In genomic region chr7:99858813-99859585, GRCm38 (mm10) we compare ENCODE assay signal across 8 mouse cellular contexts. TPM values are rescaled to one million over a fixed set of nuclear protein-coding genes. Genes with fewer than 3 reads are reported as not detected.
DNase-seq lines count a peak whose midpoint lies in the region; ATAC-seq and TF ChIP-seq lines count a peak whose summit lies in the region.

TSS of gene Xrra1 (plus strand) at chr7:99859116.

- peak; percentile 85 for TF ChIP-seq POLR2A in ES-Bruce4 (IDR thresholded peaks at IDR 0.05; ENCODE audit: insufficient read depth, low read length)

- peaks cover 11% of the 10 kb centered on the region for H3K36me3 ChIP-seq in ES-Bruce4 (ENCODE audit: control insufficient read depth, insufficient read depth, low read length, poor library complexity, severe bottlenecking)
- peaks cover 17% of the 10 kb centered on the region for H3K36me3 ChIP-seq in forebrain, embryonic 13.5 days (ENCODE audit: poor library complexity, severe bottlenecking)
- H3K36me3 ChIP-seq in liver, postnatal 0 days (replicated peaks; ENCODE audit: insufficient read depth, low read length), result peaks cover 5% of the 10 kb centered on the region
- 0 out of 2 replicates have a peak, but pooled peaks cover 6% of the 10 kb centered on the region for H3K36me3 ChIP-seq in neural tube, embryonic 14.5 days (ENCODE audit: control insufficient read depth, insufficient read depth, low read length)

- no peak for TF ChIP-seq EP300 in ES-Bruce4 (IDR thresholded peaks at IDR 0.05; ENCODE audit: insufficient read depth, low read depth, low read length)
- no peak for TF ChIP-seq EP300 in liver, postnatal 0 days (IDR thresholded peaks at IDR 0.05; ENCODE audit: low read depth)

- peak; percentile 98 for DNase-seq in heart, postnatal 10 days
- DNase-seq in large intestine, adult 2 months (ENCODE audit: low read depth, low spot score), result peak; percentile 97
- DNase-seq in liver, postnatal 0 days, result peak; percentile 96
- DNase-seq in testis, postnatal 10 days (ENCODE audit: low spot score), result peak; percentile 94

- H3K9me3 ChIP-seq in ES-Bruce4 (replicated peaks; ENCODE audit: control insufficient read depth, insufficient read depth, low read length, poor library complexity, severe bottlenecking), result no peaks in the 10 kb centered on the region
- H3K9me3 ChIP-seq in forebrain, embryonic 13.5 days (replicated peaks), result no peaks in the 10 kb centered on the region
- H3K9me3 ChIP-seq in liver, postnatal 0 days (ENCODE audit: low read length), result no peaks in the 10 kb centered on the region
- H3K9me3 ChIP-seq in neural tube, embryonic 14.5 days (ENCODE audit: control insufficient read depth, low read length), result no peaks in the 10 kb centered on the region

- peak within 1 kb of the TSS; percentile 99 for H3K4me3 ChIP-seq in ES-Bruce4 (ENCODE audit: low read depth, low read length)
- H3K4me3 ChIP-seq in forebrain, embryonic 13.5 days, result peak within 1 kb of the TSS; percentile 61
- peak within 1 kb of the TSS; percentile 77 for H3K4me3 ChIP-seq in liver, postnatal 0 days (ENCODE audit: low read depth, low read length)
- peak within 1 kb of the TSS; percentile 65 for H3K4me3 ChIP-seq in neural tube, embryonic 14.5 days (ENCODE audit: low read depth, low read length)

- no peaks in the 10 kb centered on the region for H3K27me3 ChIP-seq in ES-Bruce4 (ENCODE audit: control insufficient read depth, insufficient read depth, low read length, poor library complexity, severe bottlenecking)
- H3K27me3 ChIP-seq in forebrain, embryonic 13.5 days, result no peaks in the 10 kb centered on the region
- H3K27me3 ChIP-seq in liver, postnatal 0 days (ENCODE audit: insufficient read depth, low read length), result no peaks in the 10 kb centered on the region
- H3K27me3 ChIP-seq in neural tube, embryonic 14.5 days (ENCODE audit: control insufficient read depth, insufficient read depth, low read length), result no peaks in the 10 kb centered on the region

- peak within 1 kb of the TSS; percentile 78 for H3K9ac ChIP-seq in ES-Bruce4 (ENCODE audit: low read depth, poor library complexity, severe bottlenecking)
- H3K9ac ChIP-seq in forebrain, embryonic 13.5 days, result peak within 1 kb of the TSS; percentile 84
- peak within 1 kb of the TSS; percentile 81 for H3K9ac ChIP-seq in liver, postnatal 0 days (replicated peaks)
- H3K9ac ChIP-seq in neural tube, embryonic 14.5 days (replicated peaks; ENCODE audit: low read depth, low read length), result peak within 1 kb of the TSS; percentile 76

- WGBS in forebrain, embryonic 13.5 days, result under 1% methylated on average over 42 of the region's 42 CpGs
- 1% methylated on average over 42 of the region's 42 CpGs for WGBS in large intestine, adult 2 months
- under 1% methylated on average over 41 of the region's 42 CpGs for WGBS in liver, postnatal 0 days (ENCODE audit: insufficient replicate concordance)
- under 1% methylated on average over 42 of the region's 42 CpGs for WGBS in neural tube, embryonic 14.5 days

- no peak within 1 kb of the TSS for H3K27ac ChIP-seq in ES-Bruce4 (ENCODE audit: insufficient read depth, low read length)
- H3K27ac ChIP-seq in forebrain, embryonic 13.5 days, result peak within 1 kb of the TSS; percentile 71
- peak within 1 kb of the TSS; percentile 52 for H3K27ac ChIP-seq in liver, postnatal 0 days (ENCODE audit: low read depth)
- peak within 1 kb of the TSS; percentile 75 for H3K27ac ChIP-seq in neural tube, embryonic 14.5 days (ENCODE audit: low read depth, low read length)

- H3K4me1 ChIP-seq in ES-Bruce4 (ENCODE audit: control insufficient read depth, insufficient read depth, low read length), result no peaks in the 10 kb centered on the region
- peaks cover 27% of the 10 kb centered on the region for H3K4me1 ChIP-seq in forebrain, embryonic 13.5 days
- H3K4me1 ChIP-seq in liver, postnatal 0 days (ENCODE audit: insufficient read depth), result peaks cover 25% of the 10 kb centered on the region
- peaks cover 11% of the 10 kb centered on the region for H3K4me1 ChIP-seq in neural tube, embryonic 14.5 days (ENCODE audit: control insufficient read depth, insufficient read depth, low read length)

- intact Hi-C loops in heart, postnatal 10 days (cut with DNase I), result no loop called here

- peak; percentile 99 for ATAC-seq in cerebellum, adult (ENCODE audit: insufficient number of reproducible peaks, low FRiP score, low TSS enrichment)
- peak; percentile 99 for ATAC-seq in forebrain, embryonic 13.5 days
- ATAC-seq in liver, postnatal 0 days, result peak; percentile 99
- ATAC-seq in neural tube, embryonic 14.5 days (ENCODE audit: low read depth), result peak; percentile 99

- no peak for TF ChIP-seq CTCF in ES-Bruce4 (IDR thresholded peaks at IDR 0.05; ENCODE audit: low read depth, low read length)
- no peak for TF ChIP-seq CTCF in liver, postnatal 0 days (IDR thresholded peaks at IDR 0.05; ENCODE audit: low read depth)

- peak within 1 kb of the TSS; percentile 94 for H3K4me2 ChIP-seq in forebrain, embryonic 13.5 days
- H3K4me2 ChIP-seq in liver, postnatal 0 days (ENCODE audit: low read depth, low read length), result peak within 1 kb of the TSS; percentile 72
- peak within 1 kb of the TSS; percentile 67 for H3K4me2 ChIP-seq in neural tube, embryonic 14.5 days (ENCODE audit: low read depth, low read length)

RNA-seq across cellular contexts. Expression of gene Xrra1, which starts in this region (rescaled TPM):
- polyA plus RNA-seq in ES-Bruce4 (2011; ENCODE audit: insufficient read depth, insufficient read length, low read depth, missing spikeins), result 0.87 TPM in 1 of 2 replicates, not detected in the other
- polyA plus RNA-seq in forebrain, embryonic 13.5 days (2015; fragmentation: Nextera tagmentation; extraction: Ambion mirVana), result 0.46 and 0.53 TPM in 2 replicates
- under 1 TPM in 1 of 2 experiments, not detected in 1; 0.10 TPM for total RNA-seq in heart, postnatal 10 days (2021)
- 0.05 and 0.21 TPM in 2 replicates for polyA plus RNA-seq in large intestine, adult 2 months (2012; rRNA removed)
- 0.04 and 0.07 TPM in 2 replicates for polyA plus RNA-seq in liver, postnatal 0 days (2015; fragmentation: Nextera tagmentation; extraction: Ambion mirVana)
- polyA plus RNA-seq in neural tube, embryonic 14.5 days (2014; fragmentation: Nextera tagmentation; extraction: Ambion mirVana), result 0.67 and 0.84 TPM in 2 replicates

Comparison
In these comparisons a context has a peak if more than half of its experiments do, and no peak if none do; other contexts are left out.
1. Peak in ATAC-seq, H3K4me3 ChIP-seq, H3K27ac ChIP-seq, H3K9ac ChIP-seq and H3K4me2 ChIP-seq in forebrain, embryonic 13.5 days; RNA of the gene not detected or under 1 TPM.
2. Peak in DNase-seq in heart, postnatal 10 days; RNA of the gene not detected or under 1 TPM.
3. Peak in DNase-seq in large intestine, adult 2 months; RNA of the gene not detected or under 1 TPM.
4. Peak in DNase-seq, ATAC-seq, H3K4me3 ChIP-seq, H3K27ac ChIP-seq, H3K9ac ChIP-seq and H3K4me2 ChIP-seq in liver, postnatal 0 days; RNA of the gene not detected or under 1 TPM.
5. Peak in ATAC-seq, H3K4me3 ChIP-seq, H3K27ac ChIP-seq, H3K9ac ChIP-seq and H3K4me2 ChIP-seq in neural tube, embryonic 14.5 days; RNA of the gene not detected or under 1 TPM.